Mouse (Mus musculus): ENCODE results near the gene March4.

DNA sequence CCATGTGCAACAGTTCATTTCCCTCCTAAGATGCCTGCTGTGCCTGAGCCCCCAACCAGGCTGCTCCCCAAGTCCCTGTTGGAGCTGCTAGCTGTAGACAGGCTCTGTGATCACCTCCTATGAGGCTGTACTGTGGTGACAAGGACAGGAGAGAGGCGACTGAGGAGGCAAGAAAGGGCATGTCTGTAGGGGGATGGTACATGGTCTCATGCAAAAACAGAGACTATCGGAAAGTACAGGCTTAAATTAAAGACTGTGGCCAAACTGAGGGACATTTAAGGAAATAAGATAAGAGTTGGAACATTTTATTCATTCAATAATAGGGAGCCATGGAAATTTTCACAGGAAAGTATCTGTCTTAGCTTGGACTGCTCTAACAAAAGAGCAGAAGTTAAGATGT is 29.1 kb downstream of the March4 start:
- TF ChIP-seq CTCF (IDR thresholded peaks at IDR 0.05; ENCODE audit: control insufficient read depth, insufficient read depth, insufficient replicate concordance, low read depth, low read length) (no peak), POLR2A (IDR thresholded peaks at IDR 0.05; ENCODE audit: control insufficient read depth, low read depth, low read length) (no peak)

Data from testis, adult 2 months (tissue).